Mouse (Mus musculus) hindbrain, embryonic 12.5 days (tissue): Measurements from ENCODE around the gene Gm28374. TPM values are rescaled to one million over a fixed set of nuclear protein-coding genes. Genes with fewer than 3 reads are reported as not detected.
"Not testable (repeated sequence)": the region's sequence is repeated elsewhere in the genome, so short reads cannot be mapped to it uniquely, and the experiment has no call there.

Experiments
- ATAC-seq: fragments of 200-750 bp; cut with Nextera tagmentation; 2 replicates; pipeline ENCODE4 v1.8.0; 2017; ENCODE audit warnings: moderate TSS enrichment; ENCODE audit not compliant: low FRiP score
- H3K27ac ChIP-seq: fragments of 300-500 bp; sonication (generic); 2 replicates; pipeline ENCODE4 v1.5.1; 2016; ENCODE audit warnings: mild to moderate bottlenecking
- H3K27me3 ChIP-seq: fragments of 300-500 bp; sonication (generic); 2 replicates; pipeline ENCODE4 v1.6.1; 2016; ENCODE audit warnings: mild to moderate bottlenecking
- H3K36me3 ChIP-seq: fragments of 300-500 bp; sonication (generic); 2 replicates; pipeline ENCODE4 v1.6.1; 2016; ENCODE audit warnings: mild to moderate bottlenecking
- H3K4me1 ChIP-seq: fragments of 300-500 bp; sonication (generic); 2 replicates; pipeline ENCODE4 v1.6.1; 2016
- H3K4me2 ChIP-seq: fragments of 300-500 bp; sonication (generic); replicated peaks from 2 replicates; pipeline ENCODE4 v1.6.1; 2016; ENCODE audit warnings: mild to moderate bottlenecking
- H3K4me3 ChIP-seq: fragments of 300-500 bp; sonication (generic); 2 replicates; pipeline ENCODE4 v1.5.1; 2016; ENCODE audit warnings: mild to moderate bottlenecking
- H3K9ac ChIP-seq: fragments of 300-500 bp; sonication (generic); 2 replicates; pipeline ENCODE4 v1.6.1; 2016; ENCODE audit warnings: mild to moderate bottlenecking, moderate library complexity
- H3K9me3 ChIP-seq: fragments of 300-500 bp; sonication (generic); replicated peaks from 2 replicates; pipeline ENCODE4 v1.6.1; 2016; ENCODE audit warnings: mild to moderate bottlenecking
- WGBS: fragments of 180-500 bp; shearing (Covaris S2); methylation state at CpG from one replicate; pipeline ENCODE4 v1.1.7; 2016; 5-methylcytosine and 5-hydroxymethylcytosine counted together
- polyA plus RNA-seq: library from polyadenylated mRNA; unstranded; fragments of >200 nt; fragmentation: Nextera tagmentation; extraction: Ambion mirVana; gene quantifications from 2 replicates; pipeline ENCODE4 v1.2.1, GENCODE M21; 2016

The Gm28374 gene
- 2.5 and 2.7 TPM in 2 replicates for polyA plus RNA-seq

- H3K4me3 ChIP-seq, result no peak within 1 kb of the TSS
- 87% methylated on average over 9 of the region's 9 CpGs for WGBS
Measured at GRCm38 (mm10) chr19:6082156-6082555, at the start of gene Gm28374. Gene Gm28374, minus strand, starts transcription at chr19:6082256.

GRCm38 (mm10) chr19:6130414-6131128, 48.5 kb upstream of the Gm28374 start:
- H3K36me3 ChIP-seq, result peaks cover 15% of the 10 kb centered on the region
- not testable (repeated sequence) for H3K4me3 ChIP-seq, ATAC-seq, H3K4me1 ChIP-seq, H3K9ac ChIP-seq, H3K27ac ChIP-seq, H3K4me2 ChIP-seq, H3K9me3 ChIP-seq, H3K27me3 ChIP-seq
- WGBS, result 77% methylated on average over 7 of the region's 7 CpGs

More at GRCm38 (mm10) chr19:6082156-6082555, at the start of gene Gm28374:
- Histone ChIP-seq H3K4me1 (peaks cover 22% of the 10 kb centered on the region), H3K4me2 (no peak within 1 kb of the TSS; the same call in 1 of the 2 replicates), H3K9me3 (no peaks in the 10 kb centered on the region), H3K27ac (no peak within 1 kb of the TSS), H3K9ac (no peak within 1 kb of the TSS), H3K36me3 (peaks cover 30% of the 10 kb centered on the region), H3K27me3 (no peaks in the 10 kb centered on the region)
- no peak for ATAC-seq

GRCm38 (mm10) chr19:6127760-6128341, 45.8 kb upstream of the Gm28374 start, which contains the start of gene Snx15:
Gene Snx15, minus strand, starts transcription at chr19:6128304.
- Histone ChIP-seq H3K36me3 (no peaks in the 10 kb centered on the region), H3K27me3 (no peaks in the 10 kb centered on the region), H3K4me1 (peaks cover 4% of the 10 kb centered on the region; the same call in 1 of the 2 replicates), H3K9me3 (no peaks in the 10 kb centered on the region), H3K9ac (peak within 1 kb of the TSS; percentile 58), H3K27ac (peak within 1 kb of the TSS; percentile 82), H3K4me2 (peak within 1 kb of the TSS; percentile 52), H3K4me3 (peak within 1 kb of the TSS; percentile 45)
- ATAC-seq, result peak; percentile 93
- under 1% methylated on average over 32 of the region's 32 CpGs for WGBS

- Histone ChIP-seq H3K9me3 (no peaks in the 10 kb centered on the region), H3K4me2 (peak overlapping the region; percentile 52), H3K4me1 (peaks cover 5% of the 10 kb centered on the region), H3K4me3 (peak overlapping the region; percentile 45), H3K9ac (0 out of 2 replicates have a peak overlapping the region, but pooled peaks have one; percentile 58), H3K36me3 (no peaks in the 10 kb centered on the region; the same call in 1 of the 2 replicates), H3K27me3 (no peaks in the 10 kb centered on the region), H3K27ac (peak overlapping the region; percentile 82; the same call in 1 of the 2 replicates)
- WGBS, result 79% methylated on average over 10 of the region's 10 CpGs
- no peak for ATAC-seq
Measured at GRCm38 (mm10) chr19:6126789-6127580, 44.9 kb upstream of the Gm28374 start.

GRCm38 (mm10) chr19:6126289-6126688, 44.2 kb upstream of the Gm28374 start:
- no peak for ATAC-seq
- Histone ChIP-seq H3K4me3 (no peak overlapping the region), H3K27me3 (no peaks in the 10 kb centered on the region), H3K9me3 (no peaks in the 10 kb centered on the region), H3K4me1 (peaks cover 9% of the 10 kb centered on the region), H3K9ac (no peak overlapping the region), H3K27ac (no peak overlapping the region), H3K36me3 (peaks cover 4% of the 10 kb centered on the region), H3K4me2 (no peak overlapping the region)
- WGBS, result 18% methylated on average over 4 of the region's 4 CpGs

- Histone ChIP-seq H3K27ac (no peak overlapping the region), H3K9me3 (no peaks in the 10 kb centered on the region), H3K9ac (no peak overlapping the region), H3K36me3 (peaks cover 7% of the 10 kb centered on the region), H3K4me1 (peaks cover 9% of the 10 kb centered on the region), H3K4me3 (no peak overlapping the region), H3K4me2 (no peak overlapping the region), H3K27me3 (no peaks in the 10 kb centered on the region)
- 85% methylated on average over 2 of the region's 2 CpGs for WGBS
- ATAC-seq, result no peak
Measured at GRCm38 (mm10) chr19:6124898-6125297, 42.8 kb upstream of the Gm28374 start.

- Histone ChIP-seq H3K27ac (peak overlapping the region; percentile 23; the same call in 1 of the 2 replicates), H3K27me3 (no peaks in the 10 kb centered on the region), H3K36me3 (peaks cover 7% of the 10 kb centered on the region), H3K4me3 (no peak overlapping the region), H3K4me2 (no peak overlapping the region), H3K9ac (no peak overlapping the region), H3K4me1 (peaks cover 18% of the 10 kb centered on the region), H3K9me3 (no peaks in the 10 kb centered on the region)
- no peak for ATAC-seq
- 64% methylated on average over 8 of the region's 8 CpGs for WGBS
Measured at GRCm38 (mm10) chr19:6123330-6123729, 41.3 kb upstream of the Gm28374 start.

- H3K4me2 ChIP-seq, result 0 out of 2 replicates have a peak overlapping the region, but pooled peaks have one; percentile 15
- no peak overlapping the region for H3K4me3 ChIP-seq
- no peaks in the 10 kb centered on the region for H3K9me3 ChIP-seq
- peaks cover 7% of the 10 kb centered on the region for H3K36me3 ChIP-seq
- H3K4me1 ChIP-seq, result peaks cover 28% of the 10 kb centered on the region
- 27% methylated on average over 16 of the region's 19 CpGs for WGBS
- H3K27me3 ChIP-seq, result no peaks in the 10 kb centered on the region
- no peak overlapping the region for H3K27ac ChIP-seq
- no peak for ATAC-seq
- H3K9ac ChIP-seq, result no peak overlapping the region
Measured at GRCm38 (mm10) chr19:6121761-6122160, 39.7 kb upstream of the Gm28374 start.

GRCm38 (mm10) chr19:6118677-6119185, 36.7 kb upstream of the Gm28374 start:
- Histone ChIP-seq H3K27ac (peak overlapping the region; percentile 93), H3K9ac (peak overlapping the region; percentile 60), H3K27me3 (no peaks in the 10 kb centered on the region), H3K4me1 (peaks cover 35% of the 10 kb centered on the region), H3K4me2 (peak overlapping the region; percentile 80), H3K9me3 (no peaks in the 10 kb centered on the region), H3K4me3 (peak overlapping the region; percentile 86), H3K36me3 (peaks cover 32% of the 10 kb centered on the region)
- 2% methylated on average over 8 of the region's 8 CpGs for WGBS
- ATAC-seq, result peak; percentile 65

- H3K27ac ChIP-seq, result peak within 1 kb of the TSS; percentile 93
- under 1% methylated on average over 77 of the region's 77 CpGs for WGBS
- H3K36me3 ChIP-seq, result peaks cover 35% of the 10 kb centered on the region
- no peaks in the 10 kb centered on the region for H3K9me3 ChIP-seq
- H3K4me3 ChIP-seq, result peak within 1 kb of the TSS; percentile 86
- H3K9ac ChIP-seq, result peak within 1 kb of the TSS; percentile 89
- H3K27me3 ChIP-seq, result no peaks in the 10 kb centered on the region
- H3K4me2 ChIP-seq, result peak within 1 kb of the TSS; percentile 80
- ATAC-seq, result peak; percentile 90
- peaks cover 31% of the 10 kb centered on the region for H3K4me1 ChIP-seq
Measured at GRCm38 (mm10) chr19:6117986-6118676, 36.1 kb upstream of the Gm28374 start, which contains the start of gene Sac3d1. Gene Sac3d1, minus strand, starts transcription at chr19:6118650.

GRCm38 (mm10) chr19:6117346-6117985, 35.4 kb upstream of the Gm28374 start:
- H3K27ac ChIP-seq, result peak overlapping the region; percentile 93
- H3K27me3 ChIP-seq, result no peaks in the 10 kb centered on the region
- H3K9ac ChIP-seq, result peak overlapping the region; percentile 89
- WGBS, result 6% methylated on average over 29 of the region's 32 CpGs
- peak overlapping the region; percentile 80 for H3K4me2 ChIP-seq
- ATAC-seq, result no peak
- peaks cover 41% of the 10 kb centered on the region for H3K36me3 ChIP-seq
- H3K4me1 ChIP-seq, result peaks cover 31% of the 10 kb centered on the region
- H3K9me3 ChIP-seq, result no peaks in the 10 kb centered on the region
- H3K4me3 ChIP-seq, result peak overlapping the region; percentile 86
